Mouse (Mus musculus) thymus, postnatal 10 days (tissue): ENCODE measurements around the gene Rnf216.
"Not testable (repeated sequence)": the region's sequence is repeated elsewhere in the genome, so short reads cannot be mapped to it uniquely, and the experiment has no call there.

Source experiments
- DNase-seq, 2 experiments: peaks; one replicate each; pipeline ENCODE4 v3.0.0; 2021; ENCODE audit warnings: low spot score in 2 of 2

Rnf216 gene

GRCm38 (mm10) chr5:143112281-143113246, at the start of gene Rnf216:
Gene Rnf216 (minus strand): TSS chr5:143112994.
- peak; percentile 46 to 71 for DNase-seq

- DNase-seq, result no peak
These were observed 42.7 kb upstream of the Rnf216 start for GRCm38 (mm10) chr5:143155534-143155933.

GRCm38 (mm10) chr5:143153756-143154155, 41.0 kb upstream of the Rnf216 start:
- DNase-seq, result no peak

GRCm38 (mm10) chr5:143150044-143150443, 37.2 kb upstream of the Rnf216 start:
- no peak for DNase-seq

GRCm38 (mm10) chr5:143149536-143149935, 36.7 kb upstream of the Rnf216 start:
- no peak for DNase-seq

GRCm38 (mm10) chr5:143148661-143149060, 35.9 kb upstream of the Rnf216 start:
- no peak for DNase-seq

DNA sequence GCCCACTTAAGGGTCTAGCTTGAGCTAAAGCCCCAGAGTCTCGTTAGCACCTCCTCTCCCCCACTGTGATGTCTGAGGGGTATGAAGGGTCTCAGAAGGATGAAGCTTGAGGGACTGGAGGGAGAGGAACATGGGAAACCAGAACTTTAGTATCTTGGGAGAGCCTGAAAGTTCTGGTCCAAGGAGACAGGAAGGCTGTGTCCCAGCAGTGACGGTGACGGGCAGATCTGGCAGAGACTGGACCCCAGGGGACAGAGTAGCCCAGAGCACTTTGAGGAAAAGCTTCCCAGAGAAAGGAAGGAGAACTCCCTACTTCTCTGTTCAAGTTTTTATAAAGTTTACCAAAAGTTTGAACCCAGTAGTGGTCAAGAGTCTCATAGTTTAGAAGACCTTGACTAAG, 34.7 kb upstream of the Rnf216 start, which contains the start of gene Olfr718-ps1:
Gene Olfr718-ps1 (minus strand): TSS at position 101 of the 400 bp plus-strand sequence.
- DNase-seq, result no peak

- DNase-seq, result no peak
These were observed 24.8 kb upstream of the Rnf216 start for GRCm38 (mm10) chr5:143137580-143137979.

GRCm38 (mm10) chr5:143135042-143135441, 22.2 kb upstream of the Rnf216 start:
- DNase-seq, result no peak

DNA sequence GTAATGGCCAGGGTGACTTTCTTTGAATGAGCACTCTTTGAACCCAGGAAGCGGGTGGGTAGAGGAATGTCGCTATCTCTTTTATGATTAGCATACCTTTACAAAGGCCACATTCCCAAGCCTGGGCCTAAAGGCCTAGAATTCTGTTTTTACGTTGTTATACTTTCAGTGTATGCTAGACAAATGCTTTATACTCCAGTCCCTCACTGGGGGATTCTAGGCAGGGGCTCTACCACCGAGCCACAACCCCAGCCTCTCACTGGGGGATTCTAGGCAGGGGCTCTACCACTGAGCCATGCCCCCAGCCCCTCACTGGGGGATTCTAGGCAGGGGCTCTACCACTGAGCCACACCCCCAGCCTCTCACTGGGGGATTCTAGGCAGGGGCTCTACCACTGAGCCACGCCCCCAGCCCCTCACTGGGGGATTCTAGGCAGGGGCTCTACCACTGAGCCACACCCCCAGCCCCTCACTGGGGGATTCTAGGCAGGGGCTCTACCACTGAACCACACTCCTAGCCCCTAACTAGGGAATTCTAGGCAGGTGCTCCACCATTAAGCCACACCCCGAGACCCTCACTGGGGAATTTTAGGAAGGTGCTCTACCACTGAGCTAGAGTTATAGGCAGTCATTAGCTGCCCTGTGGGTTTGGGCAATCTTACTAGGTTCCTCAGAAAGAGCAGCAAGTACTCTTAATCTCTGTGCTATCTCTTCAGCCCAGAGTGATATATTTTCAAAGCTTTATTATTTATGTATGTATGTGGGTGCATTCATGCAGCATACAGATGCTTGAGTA, 21.6 kb upstream of the Rnf216 start:
- not testable (repeated sequence) for DNase-seq

- peak; percentile 50 to 56 for DNase-seq
These were observed 20.2 kb upstream of the Rnf216 start for GRCm38 (mm10) chr5:143132935-143133514.

- peak in 1 of 2 experiments; percentile 28 for DNase-seq
These were observed 17.5 kb upstream of the Rnf216 start for GRCm38 (mm10) chr5:143130342-143130741.

DNA sequence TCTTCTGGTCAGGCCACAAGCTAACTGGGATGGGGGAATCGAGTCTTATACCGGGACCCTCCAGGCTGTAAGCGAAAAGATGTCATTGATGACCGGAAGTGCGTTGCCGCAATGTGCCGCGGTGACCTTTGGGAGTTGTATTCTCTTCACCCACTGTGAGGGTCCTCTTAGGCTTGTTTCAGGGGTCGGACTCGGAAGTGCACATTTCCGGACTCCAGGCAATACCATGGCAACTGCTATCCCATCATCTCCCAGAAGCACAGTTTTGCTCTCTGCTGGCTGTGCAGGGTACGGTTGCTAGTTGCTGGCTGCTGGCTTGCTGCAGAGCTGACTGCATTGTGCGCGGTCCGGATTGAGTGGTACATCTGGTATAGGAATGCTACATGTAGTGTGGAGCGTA, 16.3 kb upstream of the Rnf216 start:
- no peak for DNase-seq

GRCm38 (mm10) chr5:143127837-143128236, 15.0 kb upstream of the Rnf216 start:
- DNase-seq, result no peak

GRCm38 (mm10) chr5:143126908-143127307, 14.1 kb upstream of the Rnf216 start:
- no peak for DNase-seq

DNA sequence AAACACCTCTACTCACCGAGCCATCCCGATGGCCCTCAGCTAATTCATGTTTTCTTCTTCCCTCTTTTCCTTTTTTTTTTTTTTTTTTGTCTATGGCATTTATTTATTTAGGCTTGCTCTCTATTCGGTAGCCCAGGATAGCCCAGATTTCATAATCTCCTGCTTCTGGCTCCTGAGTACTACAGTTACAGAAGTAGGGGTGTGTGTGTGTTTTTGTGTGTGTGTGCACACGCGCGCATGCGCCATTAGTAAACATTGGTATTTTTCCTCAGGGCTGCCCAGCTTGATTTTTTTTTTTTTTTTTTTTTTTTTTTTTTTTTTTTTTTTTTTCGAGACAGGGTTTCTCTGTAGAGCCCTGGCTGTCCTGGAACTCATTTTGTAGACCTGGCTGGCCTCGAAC, 13.3 kb upstream of the Rnf216 start:
- no peak for DNase-seq

DNA sequence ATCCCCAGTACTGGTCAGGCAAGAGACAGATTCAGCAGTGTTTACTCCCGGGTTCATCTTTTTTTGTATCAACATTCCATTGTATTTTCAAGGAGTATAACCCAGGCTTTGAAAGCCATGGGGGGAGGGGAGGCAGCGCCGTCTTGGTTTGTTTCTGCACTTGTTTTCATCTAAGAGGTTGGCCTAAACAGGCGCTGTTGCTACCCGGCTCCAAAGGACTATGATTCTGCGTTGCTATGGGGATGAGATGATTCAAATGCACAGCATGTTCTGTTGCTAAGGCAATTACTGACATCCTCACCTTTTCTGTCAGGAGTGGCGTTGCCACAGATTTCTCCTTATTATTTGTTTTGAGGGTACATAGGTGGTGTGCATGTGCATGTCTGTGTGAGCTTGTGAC, 12.8 kb upstream of the Rnf216 start:
- no peak for DNase-seq

- DNase-seq, result no peak
These were observed 12.1 kb upstream of the Rnf216 start for GRCm38 (mm10) chr5:143124805-143125378.

DNA sequence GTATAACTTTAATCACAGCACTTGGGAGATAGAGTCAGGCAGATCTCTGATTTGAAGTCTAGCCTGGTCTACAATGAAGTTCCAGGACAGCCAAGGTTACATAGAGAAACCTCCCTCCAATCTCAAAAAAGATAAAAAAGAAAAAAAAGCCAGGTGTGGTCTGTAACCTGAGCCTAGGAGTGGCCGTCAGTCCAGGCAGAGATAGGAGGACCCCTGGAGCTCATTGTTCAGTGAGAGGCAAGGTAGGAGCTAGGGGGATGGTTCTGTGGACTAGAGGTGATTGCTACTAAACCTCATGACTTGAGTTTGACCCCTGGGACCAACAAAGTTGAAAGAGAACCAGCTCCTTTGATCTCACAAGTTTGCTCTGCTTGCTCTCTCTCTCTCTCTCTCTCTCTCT, 9.9 kb upstream of the Rnf216 start:
- DNase-seq, result no peak

DNA sequence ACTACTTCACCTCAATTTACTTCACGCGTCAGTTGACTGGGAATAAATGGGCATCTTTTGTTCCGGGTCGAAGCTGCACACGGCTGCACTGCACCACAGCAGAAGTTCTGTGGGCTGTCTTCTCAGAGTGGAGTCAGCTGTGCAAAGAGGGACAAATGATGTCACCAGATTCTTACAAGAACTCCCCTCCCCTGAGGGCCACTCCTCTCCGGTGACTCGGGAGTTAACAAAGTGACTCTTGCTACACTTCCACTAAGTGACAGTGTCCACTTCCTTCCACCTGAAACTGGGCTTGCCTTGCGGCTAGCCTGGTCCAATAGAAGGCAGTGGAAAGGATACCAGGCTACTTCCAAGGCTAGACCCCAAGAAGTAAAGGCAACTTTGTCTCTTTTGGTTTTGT, 9.3 kb upstream of the Rnf216 start:
- no peak for DNase-seq

GRCm38 (mm10) chr5:143106842-143107241, 6.0 kb downstream of the Rnf216 start:
- DNase-seq, result no peak

DNA sequence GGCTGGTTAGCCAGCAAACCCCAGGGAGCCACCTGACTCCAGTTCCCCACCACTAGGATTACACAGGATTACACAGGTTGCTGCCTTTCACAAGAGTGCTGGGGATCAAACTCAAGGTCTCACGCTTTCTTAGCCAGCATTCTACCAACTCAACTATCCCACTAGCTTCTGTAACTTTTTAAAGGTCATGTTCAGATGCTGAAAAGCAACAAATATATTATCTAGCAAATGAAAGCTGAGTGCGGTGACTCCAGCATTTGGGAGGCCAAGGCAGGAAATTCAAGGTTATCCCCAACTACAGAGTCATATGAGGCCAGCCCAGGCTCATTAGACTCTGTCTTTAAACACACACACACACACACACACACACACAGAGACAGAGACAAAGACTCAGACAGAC, 9.6 kb downstream of the Rnf216 start:
- DNase-seq, result no peak
